Mouse (Mus musculus) heart, adult 2 months (tissue): ENCODE measurements at regions not wholly inside any gene's neighbourhood (a gene's known extent, or its start where the extent isn't known, plus 50 kb on each side); places are given as distances from the start of the nearest gene placed in this dataset.

Source experiments
- DNase-seq, 2 experiments: peaks; one replicate each; pipeline ENCODE4 v3.0.0; 2021
- H3K27ac ChIP-seq: fragments of 200-600 bp; 2 replicates; pipeline ENCODE4 v1.8.1; 2022
- H3K27me3 ChIP-seq: fragments of 200-500 bp; 2 replicates; pipeline ENCODE4 v1.6.1; 2012; ENCODE audit warnings: mild to moderate bottlenecking, low read length, inconsistent platforms, mixed read lengths; ENCODE audit not compliant: control insufficient read depth, insufficient read depth
- H3K36me3 ChIP-seq: fragments of 200-500 bp; 2 replicates; pipeline ENCODE4 v1.6.1; 2012; ENCODE audit warnings: low read length, inconsistent platforms; ENCODE audit not compliant: control insufficient read depth, insufficient read depth
- H3K4me1 ChIP-seq: fragments of 200-500 bp; 2 replicates; pipeline ENCODE4 v1.6.1; 2011; ENCODE audit warnings: low read length; ENCODE audit not compliant: control insufficient read depth, insufficient read depth
- H3K4me3 ChIP-seq: fragments of 200-600 bp; 2 replicates; pipeline ENCODE4 v1.8.1; 2022
- H3K79me2 ChIP-seq: fragments of 200-500 bp; replicated peaks from 2 replicates; pipeline ENCODE4 v1.6.1; 2012; ENCODE audit warnings: mild to moderate bottlenecking, inconsistent platforms, low read length, moderate library complexity, mixed read lengths; ENCODE audit not compliant: control insufficient read depth, insufficient read depth
- H3K9ac ChIP-seq: fragments of 200-500 bp; 2 replicates; pipeline ENCODE4 v1.6.1; 2012; ENCODE audit warnings: low read depth, mild to moderate bottlenecking, control low read depth, inconsistent platforms, low read length, mixed read lengths
- CTCF ChIP-seq: fragments of 200-600 bp; IDR thresholded peaks from 2 replicates; pipeline ENCODE4 v1.8.1; 2022; ENCODE audit warnings: antibody characterized with exemption, mild to moderate bottlenecking, moderate library complexity
- EP300 ChIP-seq: fragments of 200-500 bp; IDR thresholded peaks from 2 replicates; pipeline ENCODE4 v1.6.1; 2011; ENCODE audit warnings: low read depth, low read length, control low read depth; ENCODE audit not compliant: insufficient read depth
- POLR2A ChIP-seq: fragments of 200-500 bp; IDR thresholded peaks from 2 replicates; pipeline ENCODE4 v1.6.1; 2011; ENCODE audit warnings: mild to moderate bottlenecking, low read depth, low read length, control low read depth; ENCODE audit not compliant: insufficient read depth
- WGBS: fragments of 180-500 bp; shearing (Covaris S2); methylation state at CpG from one replicate; pipeline ENCODE4 v1.1.7; 2018; 5-methylcytosine and 5-hydroxymethylcytosine counted together
- intact Hi-C: fragments of 180-260 bp; cut with DNase I; formaldehyde crosslinking; loops from one replicate; pipeline ENCODE4 v1.15.1; 2025

DNA sequence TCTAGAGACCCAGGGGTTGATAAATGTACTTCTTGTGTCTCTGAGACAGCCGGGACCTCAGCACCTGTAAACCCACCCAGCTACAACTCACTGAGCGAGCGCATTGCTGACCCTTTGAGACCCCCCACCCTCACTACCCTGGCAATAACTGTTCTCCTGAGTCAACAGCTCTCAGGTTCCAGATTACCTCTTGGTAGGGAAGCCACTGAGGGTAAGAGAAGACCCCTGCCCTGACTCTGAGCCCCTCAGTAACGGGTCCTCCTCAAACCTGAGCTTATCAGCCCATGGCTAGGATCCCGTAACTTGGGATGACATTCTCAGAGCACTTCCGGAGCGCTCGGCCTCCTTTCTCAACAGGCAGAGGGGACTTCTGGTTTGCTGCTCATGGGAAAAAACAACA is 245.8 kb downstream of the Tle3 start:
- WGBS = 81% methylated on average over 8 of the region's 8 CpGs
- H3K4me1 ChIP-seq = no peaks in the 10 kb centered on the region

DNA sequence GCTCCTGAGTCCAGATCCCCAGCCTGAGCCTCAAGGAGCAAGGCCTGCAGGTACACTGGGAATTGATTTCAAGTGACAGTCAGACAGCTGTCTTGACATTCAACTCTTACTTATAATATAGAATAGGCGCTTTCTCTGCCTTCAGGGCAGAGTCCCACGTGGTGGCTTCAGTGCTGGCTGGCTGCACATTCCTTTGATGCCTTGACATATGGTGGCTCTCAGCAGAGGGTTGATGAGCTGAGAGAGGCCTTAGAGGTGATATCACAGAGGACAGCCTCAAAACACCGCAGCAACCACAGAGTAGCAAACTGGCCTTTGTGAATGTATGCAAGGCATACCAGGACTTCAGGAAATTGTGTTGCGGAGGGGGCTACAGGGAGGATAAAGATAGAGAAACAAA is 243.4 kb downstream of the Tle3 start:
- DNase-seq = no peak
- no peaks in the 10 kb centered on the region for H3K36me3 ChIP-seq
- no peak overlapping the region for H3K9ac ChIP-seq
- no peaks in the 10 kb centered on the region for H3K4me1 ChIP-seq
- WGBS = 75% methylated on average over 4 of the region's 4 CpGs
- intact Hi-C loops = no loop called here
- no peak overlapping the region for H3K27ac ChIP-seq
- peaks cover 1% of the 10 kb centered on the region; the same call in 1 of the 2 replicates for H3K27me3 ChIP-seq
- no peak overlapping the region for H3K4me3 ChIP-seq
- no peaks in the 10 kb centered on the region for H3K79me2 ChIP-seq
- no peak for TF ChIP-seq POLR2A

More for the DNA sequence above, 245.8 kb downstream of the Tle3 start:
- Histone ChIP-seq H3K27ac (no peak overlapping the region), H3K27me3 (no peaks in the 10 kb centered on the region), H3K36me3 (no peaks in the 10 kb centered on the region), H3K9ac (no peak overlapping the region), H3K4me3 (no peak overlapping the region), H3K79me2 (no peaks in the 10 kb centered on the region)
- no peak for DNase-seq
- intact Hi-C loops = no loop called here
- TF ChIP-seq EP300 = no peak
- TF ChIP-seq POLR2A = no peak
- TF ChIP-seq CTCF = no peak

DNA sequence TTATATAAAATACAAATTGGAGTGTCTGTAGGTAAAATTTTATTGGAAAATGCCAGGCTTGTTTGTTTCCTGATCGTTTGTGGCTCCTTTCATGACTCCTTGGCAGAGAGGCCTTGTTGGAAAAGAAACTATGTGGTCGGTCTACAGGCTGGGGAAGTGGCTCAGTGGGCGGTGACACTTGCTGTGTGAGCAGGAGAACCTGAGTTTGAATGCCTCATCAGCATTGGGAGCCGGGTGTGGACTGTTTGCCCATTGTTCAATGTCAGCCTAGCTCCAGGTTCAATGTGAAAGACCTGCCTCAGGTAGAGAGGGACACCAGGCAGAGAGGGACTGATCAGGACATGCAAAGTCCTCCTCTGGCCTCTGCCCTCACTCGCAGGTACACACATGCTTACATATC is 235.4 kb downstream of the Tle3 start:
- no peak overlapping the region for H3K4me3 ChIP-seq
- no peaks in the 10 kb centered on the region for H3K4me1 ChIP-seq
- DNase-seq = no peak
- H3K9ac ChIP-seq = no peak overlapping the region
- intact Hi-C loops = no loop called here
- H3K27me3 ChIP-seq = peaks cover 1% of the 10 kb centered on the region; the same call in 1 of the 2 replicates
- no peaks in the 10 kb centered on the region for H3K36me3 ChIP-seq
- no peaks in the 10 kb centered on the region for H3K79me2 ChIP-seq
- peak overlapping the region; percentile 20 for H3K27ac ChIP-seq
- TF ChIP-seq POLR2A (no peak), CTCF (no peak), EP300 (no peak)
- 61% methylated on average over 5 of the region's 5 CpGs for WGBS

DNA sequence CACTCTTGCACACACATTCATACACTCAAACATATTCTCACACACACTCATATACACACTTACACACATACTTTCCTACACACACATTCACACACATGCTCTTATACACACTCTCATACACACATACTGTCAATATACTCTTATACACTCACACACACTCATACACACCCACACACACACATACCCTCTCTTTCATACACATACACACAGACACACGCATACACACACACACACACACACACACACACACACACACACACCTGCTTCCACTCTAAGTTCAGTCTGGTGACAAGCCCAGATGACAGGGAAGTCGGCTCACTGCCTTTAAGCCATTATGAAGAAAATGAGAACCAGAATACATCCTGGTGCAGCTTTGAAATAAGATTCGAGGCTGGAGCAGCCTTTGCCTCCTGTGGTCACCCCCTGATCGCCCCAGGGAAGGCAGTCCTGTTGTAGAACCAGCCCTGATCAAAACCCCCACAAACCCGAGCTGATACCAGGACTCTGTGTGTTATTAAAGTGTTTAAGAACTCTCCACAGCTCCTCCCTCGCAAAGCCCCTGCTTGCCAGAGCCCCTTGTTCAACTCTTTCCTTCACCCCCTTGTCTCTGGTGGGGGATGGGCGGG is 230.3 kb downstream of the Tle3 start:
- Histone ChIP-seq H3K27ac (no peak overlapping the region), H3K79me2 (no peaks in the 10 kb centered on the region), H3K27me3 (no peaks in the 10 kb centered on the region), H3K4me3 (no peak overlapping the region), H3K36me3 (no peaks in the 10 kb centered on the region), H3K4me1 (no peaks in the 10 kb centered on the region), H3K9ac (no peak overlapping the region)
- intact Hi-C loops = no loop called here
- TF ChIP-seq CTCF = no peak
- no peak for TF ChIP-seq EP300
- TF ChIP-seq POLR2A = no peak
- DNase-seq = no peak
- 75% methylated on average over 7 of the region's 7 CpGs for WGBS

DNA sequence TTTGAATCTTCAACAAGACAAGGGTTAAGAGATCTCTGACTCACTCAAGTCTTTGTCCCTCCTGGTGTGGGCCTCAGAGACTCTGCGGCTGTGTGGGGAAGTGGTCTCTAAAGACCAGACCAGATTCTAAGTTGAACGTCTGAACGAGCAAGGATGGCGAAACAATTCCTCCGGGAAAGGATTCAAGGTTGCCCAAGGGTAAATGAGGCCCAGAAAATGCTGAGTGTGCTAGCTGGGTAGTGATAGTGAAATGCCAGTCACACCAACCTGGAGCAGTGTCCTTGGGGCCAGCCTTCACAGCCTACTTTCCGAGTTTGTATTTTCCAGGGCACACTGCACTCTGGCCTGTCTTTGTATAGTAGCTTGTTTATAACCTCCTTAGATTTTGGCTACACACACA is 229.7 kb downstream of the Tle3 start:
- Histone ChIP-seq H3K36me3 (no peaks in the 10 kb centered on the region), H3K27me3 (no peaks in the 10 kb centered on the region), H3K9ac (no peak overlapping the region), H3K79me2 (no peaks in the 10 kb centered on the region), H3K27ac (no peak overlapping the region), H3K4me1 (no peaks in the 10 kb centered on the region), H3K4me3 (no peak overlapping the region)
- intact Hi-C loops = no loop called here
- TF ChIP-seq EP300 (no peak), POLR2A (no peak), CTCF (no peak)
- DNase-seq = no peak
- WGBS = 69% methylated on average over 6 of the region's 6 CpGs

DNA sequence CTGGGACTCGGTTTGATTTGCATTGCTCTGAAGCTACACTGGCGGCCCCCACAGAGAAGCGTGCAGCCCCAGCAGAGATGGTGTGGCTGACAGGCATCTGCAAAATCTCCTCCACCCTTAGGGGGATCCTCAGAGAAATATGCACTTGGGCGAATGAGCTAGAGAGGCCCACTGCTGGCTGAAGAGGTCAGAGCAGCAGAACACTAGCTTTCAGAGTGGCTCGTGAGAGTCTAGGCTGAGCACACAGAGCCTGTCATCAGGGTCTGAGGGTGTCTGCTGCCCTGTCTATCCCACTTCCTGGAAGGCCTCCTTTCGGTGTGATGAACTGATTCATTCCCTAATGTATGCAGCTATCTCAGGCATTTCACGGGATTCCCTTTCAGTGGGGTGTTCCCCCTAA is 225.1 kb downstream of the Tle3 start:
- H3K36me3 ChIP-seq = no peaks in the 10 kb centered on the region
- DNase-seq = no peak
- TF ChIP-seq CTCF (no peak), POLR2A (no peak), EP300 (no peak)
- no peaks in the 10 kb centered on the region for H3K4me1 ChIP-seq
- no peaks in the 10 kb centered on the region for H3K79me2 ChIP-seq
- no peaks in the 10 kb centered on the region for H3K27me3 ChIP-seq
- 59% methylated on average over 7 of the region's 7 CpGs for WGBS
- H3K9ac ChIP-seq = no peak overlapping the region
- intact Hi-C loops = no loop called here
- H3K27ac ChIP-seq = no peak overlapping the region
- no peak overlapping the region for H3K4me3 ChIP-seq
